Mouse (Mus musculus) left cerebral cortex, postnatal 25 days (tissue): ENCODE measurements at regions not wholly inside any gene's neighbourhood (a gene's known extent, or its start where the extent isn't known, plus 50 kb on each side); places are given as distances from the start of the nearest gene placed in this dataset.

ENCODE experiments used
- DNase-seq, 2 experiments: peaks; one replicate each; pipeline ENCODE4 v3.0.0; 2022; ENCODE audit warnings: low spot score in 2 of 2, mixed read lengths in 1 of 2
- intact Hi-C: fragments of 180-260 bp; cut with DNase I; formaldehyde crosslinking; loops from one replicate; pipeline ENCODE4 v1.15.1; 2025

DNA sequence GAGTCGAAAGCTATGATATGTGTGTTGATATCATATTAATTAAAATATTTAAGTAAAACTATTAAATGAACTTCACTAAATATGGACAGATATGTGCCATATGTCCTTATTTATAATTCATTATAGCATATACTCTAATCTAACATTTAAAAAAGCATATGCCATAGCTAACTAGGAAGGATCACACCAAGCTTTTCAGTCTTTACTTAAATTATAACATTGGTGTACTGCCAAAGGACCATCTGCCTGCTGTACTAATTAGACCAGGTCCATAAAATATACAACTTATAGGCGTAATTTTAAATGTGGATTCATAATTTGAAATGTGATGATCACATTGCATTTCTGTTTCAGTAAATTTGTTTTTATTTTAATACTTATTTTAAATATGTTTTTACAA, 651.9 kb upstream of the Klhl1 start:
- DNase-seq, result no peak
- intact Hi-C loops, result no loop called here

DNA sequence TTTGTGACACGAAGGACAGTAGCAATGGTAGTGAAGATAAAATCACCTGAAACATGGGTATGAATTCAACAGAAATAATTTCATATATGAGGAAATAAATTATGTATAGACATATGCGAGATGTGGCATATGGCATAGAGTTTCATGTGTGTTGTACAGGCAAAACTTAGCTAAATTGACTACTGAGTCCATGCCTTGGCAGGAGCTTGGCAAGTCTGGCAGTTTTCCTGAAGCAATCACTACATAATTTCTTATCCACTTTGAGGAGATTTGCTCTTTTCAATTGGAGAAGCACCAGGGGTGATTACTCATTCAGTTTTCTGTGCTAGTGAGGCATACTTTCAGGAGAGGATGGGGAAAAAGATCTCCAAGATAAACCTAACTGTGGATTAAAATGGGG, 646.9 kb upstream of the Klhl1 start:
- intact Hi-C loops, result no loop called here
- DNase-seq, result peak in 1 of 2 experiments; percentile 10

DNA sequence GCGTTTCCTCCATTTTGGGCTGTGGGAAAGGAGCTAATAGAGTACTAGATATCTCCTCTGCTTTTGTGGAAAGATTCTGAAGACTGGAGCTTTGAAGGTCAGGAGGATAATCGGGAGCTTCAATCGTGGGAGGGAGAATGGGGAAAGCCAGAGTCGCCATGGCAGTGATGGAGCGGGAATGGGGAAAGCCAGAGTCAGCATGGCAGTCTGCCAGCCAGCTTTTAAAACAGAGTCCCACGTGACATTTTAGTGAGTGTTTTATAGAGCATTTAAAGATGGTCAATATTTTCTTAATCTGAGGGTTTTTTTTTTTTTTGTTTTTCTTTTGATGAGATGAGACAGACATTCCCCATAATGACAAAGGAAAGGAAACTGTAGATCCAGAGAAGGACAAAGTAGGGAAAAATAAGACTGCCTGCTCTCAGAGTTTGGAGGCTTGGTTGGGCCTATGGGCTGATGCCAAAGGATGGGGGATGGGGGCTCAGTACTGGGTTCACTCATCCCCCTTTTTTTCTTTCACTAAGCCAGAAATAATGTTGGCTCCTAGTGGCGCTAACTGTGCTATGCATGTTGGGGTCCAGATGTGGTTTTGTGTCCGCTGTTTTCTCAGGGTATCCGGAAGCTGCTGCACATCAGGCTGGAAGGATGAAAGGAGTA, 630.2 kb upstream of the Klhl1 start:
- intact Hi-C loops, result no loop called here
- no peak for DNase-seq

DNA sequence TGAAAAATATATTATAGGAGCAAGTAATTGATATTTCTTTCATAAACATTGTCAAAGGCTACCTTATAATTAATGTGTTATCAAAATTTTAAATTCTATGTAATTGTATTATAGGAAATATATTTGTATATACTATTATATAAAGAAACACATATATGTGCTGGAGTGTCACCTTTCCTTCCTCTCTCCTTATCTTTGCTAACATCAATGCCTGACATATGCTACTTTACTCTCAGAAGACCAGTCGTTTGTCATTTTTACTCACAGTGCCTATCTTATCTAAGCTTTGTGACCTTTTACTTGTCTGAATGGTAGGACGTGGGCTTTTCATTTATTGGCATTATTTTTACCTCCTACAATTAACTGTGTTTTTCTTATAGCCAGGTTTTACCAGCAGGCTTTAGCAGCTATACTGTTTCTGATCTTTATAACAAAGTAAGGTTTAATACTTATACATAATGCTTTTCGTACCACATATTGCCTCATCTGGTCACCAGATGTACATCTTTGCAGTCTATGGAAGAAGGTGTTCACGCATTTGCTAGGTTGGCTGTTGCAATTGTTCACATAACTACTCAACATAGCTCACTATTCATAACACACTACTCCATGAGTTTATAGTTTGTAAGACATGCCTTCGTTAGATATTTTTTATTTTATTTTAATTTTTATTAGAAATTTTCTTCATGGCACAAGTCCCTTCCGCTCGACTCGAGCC, 597.2 kb upstream of the Klhl1 start:
- intact Hi-C loops, result no loop called here

DNA sequence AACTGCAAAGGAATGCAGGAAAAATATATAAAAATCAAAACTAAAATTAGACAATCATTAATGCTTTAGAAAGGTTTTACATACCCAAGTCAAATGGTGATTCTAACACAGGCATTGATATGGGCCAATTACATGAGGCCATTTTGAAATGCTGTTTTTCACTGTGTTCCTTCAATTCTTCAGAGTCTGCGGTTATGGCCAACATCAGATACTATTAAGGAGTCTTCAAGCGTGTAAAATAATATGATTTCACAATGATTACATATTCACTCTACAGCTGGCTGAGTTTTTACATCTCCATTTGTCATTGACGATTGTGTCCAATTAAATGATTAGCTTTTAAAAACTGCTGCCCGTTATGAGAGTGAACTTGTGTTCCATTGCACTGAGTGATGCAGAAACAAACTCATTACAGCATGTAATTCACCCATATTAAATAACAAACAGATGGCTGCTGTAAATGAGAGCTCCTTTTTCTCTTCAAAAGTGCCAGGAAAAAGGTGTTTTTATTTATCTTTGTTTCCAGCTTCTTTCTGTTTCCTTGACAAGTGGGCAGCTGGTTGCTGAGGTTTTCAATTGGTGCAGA, 582.3 kb upstream of the Klhl1 start:
- intact Hi-C loops, result no loop called here
- no peak for DNase-seq

More for the DNA sequence above, 597.2 kb upstream of the Klhl1 start:
- DNase-seq, result no peak

DNA sequence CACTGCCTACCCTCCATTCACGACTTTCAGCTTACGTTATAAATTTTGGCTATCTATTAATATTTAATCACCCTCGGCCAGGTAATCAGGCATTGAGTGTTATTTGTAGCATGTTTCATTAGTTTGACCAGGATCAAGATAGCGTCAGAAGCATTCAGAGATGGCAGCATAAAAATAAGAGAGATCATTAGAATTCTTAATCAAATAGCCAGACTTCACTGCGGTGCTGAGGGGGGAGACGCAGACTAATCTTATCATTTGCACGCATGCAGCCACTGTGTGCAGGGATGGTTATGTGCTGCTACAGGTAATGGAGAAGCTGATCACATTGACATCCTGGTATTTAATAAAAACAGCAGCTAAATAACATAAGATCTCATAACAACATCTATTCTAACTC, 574.5 kb upstream of the Klhl1 start:
- DNase-seq, result no peak
- intact Hi-C loops, result no loop called here

DNA sequence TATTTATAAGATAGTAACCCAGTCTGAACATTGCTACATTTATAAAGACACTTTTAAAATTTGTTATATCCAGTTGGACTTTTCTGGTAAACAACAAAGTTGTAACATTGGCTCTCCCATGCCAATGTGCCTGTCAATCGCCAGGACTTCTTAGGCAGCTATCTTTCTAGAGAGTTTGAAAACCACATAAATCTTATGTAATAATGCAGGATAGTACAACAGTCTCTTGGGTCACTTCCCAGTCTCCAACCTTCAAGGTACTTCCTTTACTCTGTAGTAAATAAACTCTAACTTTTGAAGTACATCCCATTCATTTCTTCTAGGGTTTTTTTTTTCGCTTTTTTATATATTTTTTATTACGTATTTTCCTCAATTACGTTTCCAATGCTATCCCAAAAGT, 570.0 kb upstream of the Klhl1 start:
- intact Hi-C loops, result no loop called here
- no peak for DNase-seq

DNA sequence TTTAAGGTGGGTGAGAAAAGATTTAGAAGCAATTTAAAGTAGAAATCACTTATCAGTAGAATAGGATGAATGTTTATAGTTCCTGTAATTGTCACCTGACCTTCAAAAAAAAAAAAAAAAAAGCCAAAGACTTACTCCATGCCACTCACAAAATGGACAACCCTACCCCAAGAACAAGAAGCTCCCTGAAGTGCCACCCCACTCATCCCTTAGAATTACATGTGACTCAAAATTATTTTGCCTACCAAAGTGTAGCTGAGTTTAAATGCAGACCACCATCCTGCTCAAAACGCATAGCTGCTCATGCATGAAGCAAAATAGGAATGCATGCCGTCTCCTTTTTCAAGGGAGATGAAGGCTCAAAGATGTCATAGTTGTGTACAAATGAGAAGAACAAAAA, 568.4 kb upstream of the Klhl1 start:
- intact Hi-C loops, result no loop called here
- DNase-seq, result no peak

DNA sequence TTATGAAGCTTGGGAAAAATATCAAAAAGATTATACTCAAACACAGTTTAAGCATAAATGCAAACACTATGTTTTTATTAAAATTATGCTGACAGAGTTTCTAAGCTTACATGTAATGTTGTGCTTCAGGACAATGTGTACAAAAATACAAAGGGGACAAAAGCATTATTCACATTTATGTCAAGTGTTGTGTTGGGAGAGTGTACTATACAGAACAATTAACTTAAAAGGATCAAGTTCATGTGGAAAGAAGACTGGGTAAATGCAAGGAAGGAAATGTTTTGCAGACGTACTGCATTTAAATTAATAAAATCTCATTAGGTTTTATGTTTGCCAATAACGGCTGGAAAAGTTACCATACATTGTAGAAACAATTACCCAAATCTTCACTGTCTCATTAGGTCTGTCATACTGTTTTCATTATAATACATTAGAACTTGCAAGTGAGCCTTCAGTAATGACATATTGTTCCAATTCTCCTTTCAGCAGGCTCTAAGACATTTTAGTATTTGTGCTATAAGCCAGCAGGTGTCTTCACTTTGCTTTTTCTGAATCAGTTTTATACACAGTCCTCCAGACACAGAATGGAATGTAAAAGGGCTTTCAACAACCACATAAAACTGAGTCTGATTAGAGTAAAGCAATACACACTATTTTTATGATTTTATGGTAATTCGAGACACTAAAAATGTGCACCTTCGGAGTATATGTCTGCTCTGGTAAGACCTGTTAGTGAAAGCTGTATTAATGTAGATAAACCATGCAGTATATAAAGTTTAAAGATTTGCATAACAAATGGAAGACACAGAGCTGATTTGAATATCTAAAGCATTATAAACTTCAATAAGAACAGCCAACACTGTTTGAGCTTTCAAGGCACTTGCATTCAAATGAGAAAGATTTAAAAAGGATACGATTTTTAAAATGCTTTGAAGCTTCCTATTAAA, 567.7 kb upstream of the Klhl1 start:
- intact Hi-C loops, result no loop called here
- DNase-seq, result no peak

DNA sequence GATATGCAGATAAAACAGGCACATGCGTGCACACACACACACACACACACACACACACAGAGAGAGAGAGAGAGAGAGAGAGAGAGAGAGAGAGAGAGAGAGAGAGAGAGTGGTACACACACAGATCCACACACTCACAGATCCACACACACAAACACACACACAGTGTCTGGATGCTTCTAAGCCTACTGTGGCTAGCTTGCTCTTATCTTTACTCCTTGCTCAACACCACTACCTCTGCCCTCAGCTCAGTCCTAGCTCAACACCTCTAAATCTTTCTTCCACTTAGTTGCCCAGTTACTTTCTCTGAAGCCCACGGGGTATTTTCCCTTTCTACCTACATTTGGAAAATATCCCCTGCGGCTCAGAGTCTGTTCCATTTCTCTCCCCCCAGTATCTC, 555.9 kb upstream of the Klhl1 start:
- DNase-seq, result no peak
- intact Hi-C loops, result no loop called here

DNA sequence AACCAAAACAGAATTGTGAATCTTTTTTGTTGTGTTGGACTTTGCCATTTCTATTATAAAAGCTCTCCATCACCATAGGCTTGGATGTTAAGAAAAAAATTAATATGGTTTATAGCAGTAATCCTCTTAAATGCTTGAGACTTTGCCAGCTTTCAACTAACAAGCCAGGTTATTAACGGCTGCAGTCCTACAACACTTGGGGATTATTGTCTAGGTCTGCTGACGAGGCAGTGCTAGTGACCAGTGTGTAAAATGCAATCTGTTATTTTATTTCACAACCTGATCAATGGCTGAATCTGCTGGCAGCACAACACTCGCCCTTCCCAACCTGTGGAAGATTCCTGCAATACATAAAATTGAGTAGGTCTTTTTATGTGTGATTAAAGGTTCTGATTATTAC, 549.9 kb upstream of the Klhl1 start:
- no peak for DNase-seq
- intact Hi-C loops, result no loop called here

DNA sequence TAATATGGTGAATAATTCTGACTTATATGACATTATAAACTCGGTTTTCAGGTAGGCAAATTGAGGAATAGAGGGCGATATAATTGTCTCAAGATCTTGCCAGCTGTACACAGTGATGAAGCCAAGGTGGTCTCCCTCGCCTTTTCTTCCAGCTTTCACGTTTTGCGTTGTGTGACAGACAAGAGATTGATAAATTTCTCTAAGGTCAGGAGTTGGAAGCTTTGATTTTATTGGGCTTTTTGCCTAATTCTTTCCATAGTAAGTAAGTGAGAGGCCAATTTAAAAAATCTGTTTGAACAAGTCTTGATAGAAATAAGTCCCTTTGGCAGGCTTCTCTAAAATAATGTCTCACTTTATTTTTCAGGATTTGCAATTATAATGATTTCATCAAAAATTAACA, 549.4 kb upstream of the Klhl1 start:
- intact Hi-C loops, result no loop called here
- DNase-seq, result no peak

DNA sequence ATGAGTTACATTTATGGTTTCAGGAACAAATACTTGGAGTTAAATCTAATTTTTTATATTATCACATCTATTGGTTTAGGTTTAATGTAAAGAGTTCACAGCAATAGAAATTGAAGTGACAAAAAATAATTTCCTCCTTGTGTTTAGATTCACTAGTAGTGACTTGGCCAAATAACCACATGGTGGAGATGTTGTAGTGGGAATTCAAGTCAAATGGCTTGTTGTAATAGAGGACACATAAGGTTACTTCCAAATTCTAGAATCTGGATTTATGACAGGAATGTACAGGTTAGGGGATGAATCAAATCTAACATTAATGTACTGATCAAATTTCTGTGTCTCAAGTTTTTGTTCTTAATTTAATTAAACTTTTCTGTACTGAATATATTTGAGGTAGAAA, 526.4 kb upstream of the Klhl1 start:
- no peak for DNase-seq
- intact Hi-C loops, result no loop called here

DNA sequence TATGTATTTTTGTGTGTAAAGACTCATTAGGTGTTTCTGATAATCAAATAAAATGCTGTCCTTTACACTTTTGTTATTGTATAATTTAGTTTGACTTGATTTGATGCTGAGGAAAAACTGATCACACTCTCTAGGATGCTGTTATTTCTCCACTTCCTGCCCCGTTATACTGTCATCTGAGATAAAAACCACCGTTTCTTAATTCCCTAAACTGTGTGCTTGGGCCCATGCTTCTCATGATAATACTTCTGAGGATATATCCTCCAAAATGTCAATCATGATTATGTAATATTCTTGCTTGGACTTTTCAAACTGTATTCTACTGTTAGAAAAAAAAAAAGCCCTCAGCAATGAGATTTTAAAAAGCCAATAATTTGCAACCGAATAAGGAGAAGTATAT, 520.9 kb upstream of the Klhl1 start:
- intact Hi-C loops, result no loop called here
- DNase-seq, result no peak

DNA sequence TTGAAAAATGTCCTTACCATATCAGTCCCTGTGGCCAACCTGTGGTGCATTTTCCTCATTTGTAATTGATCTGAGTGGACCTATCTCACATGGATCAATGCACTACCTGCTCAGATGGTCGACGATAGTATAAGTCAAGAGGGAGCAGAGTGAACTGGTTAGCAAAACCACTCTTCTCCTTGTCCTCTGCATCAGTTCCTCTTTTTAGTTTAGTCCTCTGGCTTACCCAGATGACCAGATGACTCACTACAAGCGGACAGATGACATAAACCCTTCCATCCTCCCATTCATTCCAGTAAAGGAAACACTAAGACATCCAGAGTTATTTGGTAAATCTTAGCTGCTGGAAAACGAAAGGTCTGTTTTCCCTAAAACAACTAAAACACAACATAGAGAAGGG, 509.6 kb upstream of the Klhl1 start:
- intact Hi-C loops, result no loop called here
- DNase-seq, result no peak

DNA sequence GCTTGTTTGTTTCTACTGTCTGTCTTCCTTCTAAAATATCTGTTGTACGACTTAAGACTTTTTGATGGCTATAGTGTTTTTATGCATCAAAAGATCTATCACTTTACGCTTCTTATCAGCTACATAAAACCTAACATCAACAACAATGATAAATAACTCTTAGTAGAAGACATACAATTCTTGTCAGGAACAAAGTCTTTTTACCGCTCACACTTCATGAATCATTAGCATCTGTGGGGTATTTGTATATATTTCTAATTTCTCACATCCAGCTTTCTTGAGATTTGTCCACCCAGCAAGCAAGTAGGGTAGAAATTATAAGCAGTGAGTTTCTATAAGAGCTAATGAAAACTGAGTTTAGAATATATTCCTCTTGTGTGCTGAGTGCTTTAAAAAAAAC, 487.4 kb upstream of the Klhl1 start:
- intact Hi-C loops, result no loop called here
- no peak for DNase-seq

DNA sequence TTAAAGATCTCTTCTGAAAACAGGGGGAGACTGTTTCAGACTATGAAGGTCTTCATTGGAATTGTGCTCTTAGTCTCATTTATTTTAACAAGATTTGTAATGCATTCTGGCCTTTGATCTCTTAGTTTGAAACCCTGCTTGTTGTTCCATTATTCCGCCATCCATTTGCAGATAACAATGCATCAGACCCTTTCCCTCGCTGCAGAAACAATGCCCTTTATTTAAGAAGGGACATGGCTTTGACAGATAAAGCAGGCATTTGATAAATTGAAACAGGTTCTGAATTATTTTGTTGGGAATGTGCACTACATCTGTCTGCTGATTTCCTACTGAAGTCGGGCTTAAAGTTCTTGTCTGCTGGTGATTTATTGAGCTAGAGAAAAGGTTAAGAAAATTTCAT, 476.2 kb upstream of the Klhl1 start:
- intact Hi-C loops, result no loop called here

DNA sequence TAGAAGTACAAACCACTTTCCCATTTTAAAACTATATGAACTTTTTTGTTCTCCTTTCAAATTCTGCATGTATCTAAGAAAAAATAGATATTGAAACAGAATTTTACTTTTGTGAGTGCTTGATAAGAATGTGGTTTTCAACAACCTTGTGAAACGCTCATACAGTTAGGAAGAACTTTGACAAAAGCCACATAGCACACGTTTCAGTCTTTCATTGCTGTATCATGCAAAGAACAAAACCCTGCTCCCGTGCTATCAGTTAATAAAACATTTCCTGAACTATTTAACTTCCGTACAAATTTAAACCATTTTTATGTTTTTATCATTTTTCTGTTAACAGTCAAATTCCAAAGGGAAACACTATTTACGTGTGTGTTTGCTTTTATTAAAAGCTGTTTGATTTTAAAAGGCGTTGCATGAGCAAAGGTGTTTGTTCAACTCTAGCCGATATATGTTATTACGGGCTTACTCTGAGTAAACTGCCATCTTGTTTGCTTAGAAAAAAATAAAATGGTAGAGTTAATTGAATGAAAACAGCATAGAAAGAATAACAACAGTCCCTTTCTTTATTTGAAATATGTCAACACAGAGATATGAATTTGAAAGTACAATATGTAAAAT, 471.8 kb upstream of the Klhl1 start:
- intact Hi-C loops, result no loop called here
- no peak for DNase-seq

More for the DNA sequence above, 476.2 kb upstream of the Klhl1 start:
- DNase-seq, result no peak

DNA sequence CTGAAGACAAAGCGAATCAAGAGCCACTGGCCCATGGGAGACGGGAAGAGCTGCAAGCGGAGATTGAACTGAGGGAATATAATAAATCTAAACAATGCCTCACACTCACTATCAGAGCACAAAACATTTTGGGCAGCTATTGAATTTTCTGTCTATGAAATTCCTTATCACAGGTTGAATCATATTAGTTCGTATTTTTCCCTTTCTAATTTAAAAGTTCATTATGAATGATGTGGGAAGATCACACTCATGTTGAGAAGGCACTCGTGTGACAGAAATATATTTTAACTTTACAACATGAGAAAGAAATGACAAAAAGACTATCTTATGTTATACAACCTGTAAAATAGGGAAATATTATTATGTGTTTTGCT, 444.2 kb upstream of the Klhl1 start:
- intact Hi-C loops, result loop anchor here (10.0 kb wide), 1 partner anchor 592 kb away; no protein-coding TSS in a partner anchor
- no peak for DNase-seq
